Mouse (Mus musculus) limb, embryonic 12.5 days (tissue): Measurements from ENCODE around the gene Atp10a. TPM values are rescaled to one million over a fixed set of nuclear protein-coding genes. Genes with fewer than 3 reads are reported as not detected.

Source experiments
- ATAC-seq: fragments of 200-750 bp; cut with Nextera tagmentation; 2 replicates; pipeline ENCODE4 v1.8.0; 2017; ENCODE audit warnings: low read depth, moderate TSS enrichment; ENCODE audit not compliant: insufficient number of reproducible peaks, insufficient read depth, low FRiP score, low TSS enrichment
- H3K27ac ChIP-seq: fragments of 300-500 bp; sonication (generic); 2 replicates; pipeline ENCODE4 v1.5.1; 2016; ENCODE audit warnings: mild to moderate bottlenecking, moderate library complexity
- H3K27me3 ChIP-seq: fragments of 300-500 bp; sonication (generic); 2 replicates; pipeline ENCODE4 v1.6.1; 2016; ENCODE audit warnings: mild to moderate bottlenecking, moderate library complexity
- H3K36me3 ChIP-seq: fragments of 300-500 bp; sonication (generic); 2 replicates; pipeline ENCODE4 v1.6.1; 2016; ENCODE audit warnings: mild to moderate bottlenecking, moderate library complexity
- H3K4me1 ChIP-seq: fragments of 300-500 bp; sonication (generic); replicated peaks from 2 replicates; pipeline ENCODE4 v1.6.1; 2016
- H3K4me2 ChIP-seq: fragments of 300-500 bp; sonication (generic); 2 replicates; pipeline ENCODE4 v1.6.1; 2016; ENCODE audit warnings: mild to moderate bottlenecking, moderate library complexity
- H3K4me3 ChIP-seq: fragments of 300-500 bp; sonication (generic); replicated peaks from 2 replicates; pipeline ENCODE4 v1.5.1; 2016; ENCODE audit warnings: mild to moderate bottlenecking
- H3K9ac ChIP-seq: fragments of 300-500 bp; sonication (generic); replicated peaks from 2 replicates; pipeline ENCODE4 v1.6.1; 2016; ENCODE audit warnings: mild to moderate bottlenecking, moderate library complexity
- H3K9me3 ChIP-seq: fragments of 300-500 bp; sonication (generic); 2 replicates; pipeline ENCODE4 v1.6.1; 2016; ENCODE audit warnings: mild to moderate bottlenecking, moderate library complexity
- WGBS: fragments of 180-500 bp; shearing (Covaris S2); methylation state at CpG from one replicate; pipeline ENCODE4 v1.1.7; 2016; 5-methylcytosine and 5-hydroxymethylcytosine counted together
- polyA plus RNA-seq: library from polyadenylated mRNA; unstranded; fragments of >200 nt; fragmentation: Nextera tagmentation; extraction: Ambion mirVana; gene quantifications from 2 replicates; pipeline ENCODE4 v1.2.1, GENCODE M21; 2016

Gene Atp10a
- polyA plus RNA-seq, 1 experiment from 2014 or later, result 2.3 TPM

DNA sequence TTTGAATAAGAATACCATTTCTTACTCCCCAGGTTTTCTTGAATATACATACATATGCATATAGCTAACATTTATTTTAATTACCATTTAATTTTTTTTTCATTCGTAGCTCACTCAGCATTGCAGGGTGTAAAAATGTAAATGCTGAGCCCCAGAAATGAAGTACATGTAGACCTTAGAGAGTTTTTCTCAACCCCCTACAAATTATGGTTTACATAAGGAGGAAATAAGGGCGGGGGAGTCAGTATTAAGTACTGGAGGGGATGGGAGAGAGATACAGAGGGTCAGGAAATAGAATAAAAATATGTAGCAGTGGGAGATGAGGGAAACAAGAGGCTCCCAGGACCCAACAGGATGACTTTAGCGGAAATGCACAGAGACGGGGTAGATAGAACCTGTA lies 188.5 kb downstream of the Atp10a start:
- WGBS, result 46% methylated on average over 4 of the region's 4 CpGs
- no peak overlapping the region for H3K4me3 ChIP-seq
- H3K4me1 ChIP-seq, result peaks cover 13% of the 10 kb centered on the region
- H3K4me2 ChIP-seq, result peak overlapping the region; percentile 42
- no peaks in the 10 kb centered on the region for H3K9me3 ChIP-seq
- no peaks in the 10 kb centered on the region for H3K27me3 ChIP-seq
- no peak for ATAC-seq
- no peak overlapping the region for H3K27ac ChIP-seq
- no peak overlapping the region for H3K9ac ChIP-seq
- H3K36me3 ChIP-seq, result no peaks in the 10 kb centered on the region

DNA sequence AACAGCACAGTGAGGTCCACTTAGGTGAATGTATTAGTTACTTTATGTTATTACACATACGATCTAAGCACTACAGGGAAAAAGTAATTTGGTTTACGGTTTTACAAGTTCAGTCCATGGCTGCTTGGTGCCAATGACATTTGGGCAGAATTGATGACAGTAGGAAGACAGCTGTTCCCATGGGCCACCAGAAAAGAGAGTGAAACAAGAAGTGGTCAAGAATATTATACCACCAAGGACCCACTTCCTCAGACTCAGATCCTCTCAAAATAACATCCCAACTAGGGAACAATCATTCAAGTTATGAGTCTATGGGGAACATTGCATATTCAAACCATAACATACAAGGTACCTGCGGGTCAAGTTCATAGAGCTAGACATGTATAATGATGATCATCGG lies 203.0 kb downstream of the Atp10a start:
- Histone ChIP-seq H3K4me3 (no peak overlapping the region), H3K27ac (no peak overlapping the region), H3K36me3 (no peaks in the 10 kb centered on the region), H3K4me1 (no peaks in the 10 kb centered on the region), H3K27me3 (no peaks in the 10 kb centered on the region), H3K9me3 (no peaks in the 10 kb centered on the region), H3K4me2 (no peak overlapping the region), H3K9ac (no peak overlapping the region)
- 87% methylated on average over 4 of the region's 4 CpGs for WGBS
- no peak for ATAC-seq

DNA sequence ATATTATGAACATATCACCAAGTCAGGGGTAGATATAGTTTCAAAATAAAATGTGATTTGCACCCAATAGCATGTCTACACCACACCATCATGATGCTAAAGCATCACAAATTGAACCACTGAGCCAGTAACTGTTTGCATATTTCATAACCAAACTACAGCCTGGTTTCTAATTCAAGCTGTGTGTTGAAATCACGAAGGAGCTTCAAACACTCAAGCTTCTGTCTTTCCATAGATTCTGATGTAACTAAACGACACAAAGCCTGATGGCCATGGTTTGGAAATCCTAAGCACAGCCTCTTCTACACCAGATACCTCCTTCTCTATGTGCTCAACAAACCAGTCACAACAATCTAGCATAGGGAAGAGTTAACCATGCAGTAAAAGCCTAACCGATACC lies 207.2 kb downstream of the Atp10a start:
- Histone ChIP-seq H3K9me3 (no peaks in the 10 kb centered on the region), H3K27ac (no peak overlapping the region), H3K4me3 (no peak overlapping the region), H3K9ac (no peak overlapping the region), H3K27me3 (no peaks in the 10 kb centered on the region), H3K4me1 (no peaks in the 10 kb centered on the region), H3K4me2 (no peak overlapping the region), H3K36me3 (no peaks in the 10 kb centered on the region)
- ATAC-seq, result no peak
- 87% methylated on average over 3 of the region's 3 CpGs for WGBS

DNA sequence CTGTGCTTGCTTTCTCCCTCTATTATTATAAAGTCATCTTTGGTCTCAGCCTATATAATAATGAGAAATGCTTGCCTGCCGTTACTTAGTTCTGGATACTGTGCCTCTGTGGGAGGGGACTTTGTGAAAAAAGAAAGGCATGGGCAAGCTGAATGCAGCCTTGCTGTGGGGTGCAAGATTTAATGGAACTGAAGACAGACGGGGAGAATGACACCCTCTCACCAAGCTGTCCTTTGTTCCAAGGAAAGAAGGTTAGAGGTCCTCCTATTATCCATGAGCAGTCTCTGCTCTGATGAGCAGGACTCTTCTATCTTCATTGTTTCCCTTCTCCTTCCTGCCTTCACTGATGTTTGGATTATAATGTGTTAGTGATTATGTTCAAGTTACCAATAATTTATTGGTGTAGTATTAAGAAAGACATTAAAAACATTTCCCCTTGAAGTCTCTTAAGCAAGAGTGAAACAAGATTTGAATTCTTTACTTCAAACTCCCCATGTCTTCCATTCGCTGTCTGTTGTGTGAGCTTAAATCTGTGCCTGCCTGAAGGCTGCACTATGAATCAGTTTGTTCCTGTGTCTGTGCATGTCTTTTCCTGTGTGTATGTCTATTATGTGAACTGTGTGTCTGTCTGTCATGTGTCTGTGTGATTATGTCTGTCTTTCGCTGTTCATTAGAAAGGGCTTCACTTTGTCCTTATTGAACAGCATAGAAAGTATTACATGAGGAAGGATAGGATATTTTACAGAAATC lies 211.1 kb downstream of the Atp10a start:
- H3K27ac ChIP-seq, result no peak overlapping the region
- no peaks in the 10 kb centered on the region for H3K36me3 ChIP-seq
- no peak overlapping the region for H3K9ac ChIP-seq
- no peaks in the 10 kb centered on the region for H3K9me3 ChIP-seq
- 75% methylated on average over 4 of the region's 4 CpGs for WGBS
- H3K4me2 ChIP-seq, result no peak overlapping the region
- no peak for ATAC-seq
- no peaks in the 10 kb centered on the region for H3K27me3 ChIP-seq
- H3K4me3 ChIP-seq, result no peak overlapping the region
- H3K4me1 ChIP-seq, result no peaks in the 10 kb centered on the region

DNA sequence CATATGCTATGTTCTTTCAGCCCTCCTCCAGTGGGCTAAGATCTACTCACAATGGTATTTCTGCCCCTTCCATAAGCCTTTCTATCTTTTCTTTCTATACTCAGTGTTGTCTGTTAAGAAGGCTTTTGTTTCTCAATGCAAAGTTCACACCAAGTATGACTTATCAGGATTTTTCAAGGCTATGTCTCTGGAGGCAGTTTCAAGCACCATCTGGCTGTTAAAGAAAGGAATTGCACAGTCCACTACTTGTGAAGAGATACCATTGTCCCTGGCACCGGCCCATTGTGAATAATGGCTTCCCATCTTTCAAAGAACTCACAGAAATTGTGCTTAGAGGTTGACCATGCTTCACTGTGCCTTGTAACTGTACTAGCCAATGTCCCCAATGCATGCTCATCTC lies 214.7 kb downstream of the Atp10a start:
- H3K27ac ChIP-seq, result no peak overlapping the region
- H3K4me2 ChIP-seq, result no peak overlapping the region
- H3K4me3 ChIP-seq, result no peak overlapping the region
- H3K9ac ChIP-seq, result no peak overlapping the region
- ATAC-seq, result no peak
- no peaks in the 10 kb centered on the region for H3K4me1 ChIP-seq
- 63% methylated on average over 1 of the region's 1 CpGs for WGBS
- H3K27me3 ChIP-seq, result no peaks in the 10 kb centered on the region
- H3K36me3 ChIP-seq, result no peaks in the 10 kb centered on the region
- H3K9me3 ChIP-seq, result no peaks in the 10 kb centered on the region

DNA sequence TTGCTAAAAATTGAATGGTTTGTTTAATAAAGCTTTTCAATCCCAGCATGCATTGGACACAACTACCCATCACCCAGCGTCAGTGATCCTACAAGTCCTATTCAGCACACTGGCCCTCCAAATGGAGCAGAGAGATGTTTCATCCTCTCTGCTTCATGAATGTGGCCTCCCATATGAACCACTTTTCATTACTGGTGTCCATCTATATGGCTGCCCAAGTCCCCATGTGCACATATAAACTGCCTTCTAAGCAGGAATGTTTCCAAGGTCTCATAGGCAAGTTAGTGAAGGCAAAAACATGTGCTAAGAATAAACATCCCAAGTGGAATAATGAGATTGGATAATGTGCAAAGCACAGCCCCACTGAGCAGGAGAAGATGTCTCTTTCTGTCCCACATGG lies 217.7 kb downstream of the Atp10a start:
- 88% methylated on average over 1 of the region's 1 CpGs for WGBS
- Histone ChIP-seq H3K4me2 (no peak overlapping the region), H3K4me3 (no peak overlapping the region), H3K27me3 (no peaks in the 10 kb centered on the region), H3K9ac (no peak overlapping the region), H3K4me1 (no peaks in the 10 kb centered on the region), H3K36me3 (no peaks in the 10 kb centered on the region), H3K9me3 (no peaks in the 10 kb centered on the region), H3K27ac (no peak overlapping the region)
- ATAC-seq, result no peak
